Mouse (Mus musculus): ENCODE results near the gene Oaz2. TPM values are rescaled to one million over a fixed set of nuclear protein-coding genes. Genes with fewer than 3 reads are reported as not detected.

Oaz2 gene
- total and polyA plus RNA-seq, 2 experiments from 2014 or later = 293 to 350 TPM

DNA sequence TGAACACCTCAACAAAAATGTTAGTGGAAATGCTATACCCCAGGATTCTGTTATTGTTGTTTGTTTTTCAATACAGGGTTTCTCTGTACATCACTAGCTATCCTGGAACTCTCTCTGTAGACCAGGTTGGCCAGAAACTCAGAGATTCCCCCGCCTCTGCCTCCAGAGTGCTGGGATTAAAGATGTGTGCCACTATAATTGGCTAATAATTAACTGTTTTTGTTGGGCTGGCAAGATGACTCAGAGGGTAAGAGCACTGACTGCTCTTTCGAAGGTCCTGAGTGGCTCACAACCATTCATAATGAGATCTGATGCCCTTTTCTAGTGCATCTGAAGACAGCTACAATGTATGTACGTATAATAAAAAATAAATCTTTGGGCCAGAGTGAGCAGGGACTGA, 67.1 kb downstream of the Oaz2 start:
- ATAC-seq (ENCODE audit: insufficient read depth, low read depth) (no peak), DNase-seq (ENCODE audit: low spot score) (no peak)
- TF ChIP-seq CTCF (IDR thresholded peaks at IDR 0.05; ENCODE audit: low read depth) = no peak
- no peak for TF ChIP-seq EP300 (IDR thresholded peaks at IDR 0.05; ENCODE audit: low read depth)
- Histone ChIP-seq H3K4me3 (ENCODE audit: low read depth, low read length) (no peak overlapping the region), H3K4me2 (ENCODE audit: low read depth, low read length) (no peak overlapping the region), H3K9me3 (replicated peaks; ENCODE audit: control insufficient read depth, low read length) (no peaks in the 10 kb centered on the region), H3K27me3 (ENCODE audit: control insufficient read depth, insufficient read depth, low read length) (no peaks in the 10 kb centered on the region), H3K36me3 (replicated peaks; ENCODE audit: control insufficient read depth, insufficient read depth, low read length) (peaks cover 6% of the 10 kb centered on the region), H3K9ac (replicated peaks; ENCODE audit: low read depth, low read length) (no peak overlapping the region), H3K27ac (ENCODE audit: low read depth) (peak overlapping the region; percentile 62), H3K4me1 (ENCODE audit: control insufficient read depth, insufficient read depth) (peaks cover 10% of the 10 kb centered on the region)
- 80% methylated on average over 3 of the region's 3 CpGs for WGBS

Other genes starting within 250 kb of the Oaz2 start
- not detected in 2 replicates for gene Slc51b, start 245.0 kb upstream of the Oaz2 start, total RNA-seq (2014; rRNA removed; ENCODE audit: low replicate concordance)
- gene Slc51b, start 245.0 kb upstream of the Oaz2 start, polyA plus RNA-seq (2015; fragmentation: Nextera tagmentation; extraction: Ambion mirVana) = not detected in 2 replicates
- 11.5 and 15.9 TPM in 2 replicates for gene Mtfmt, start 232.2 kb upstream of the Oaz2 start, total RNA-seq (2014; rRNA removed; ENCODE audit: low replicate concordance)
- 9.1 TPM in 2 replicates for gene Mtfmt, start 232.2 kb upstream of the Oaz2 start, polyA plus RNA-seq (2015; fragmentation: Nextera tagmentation; extraction: Ambion mirVana)
- 43.2 and 52.4 TPM in 2 replicates for gene Spg21, start 207.1 kb upstream of the Oaz2 start, total RNA-seq (2014; rRNA removed; ENCODE audit: low replicate concordance)
- 41.3 and 44.7 TPM in 2 replicates for gene Spg21, start 207.1 kb upstream of the Oaz2 start, polyA plus RNA-seq (2015; fragmentation: Nextera tagmentation; extraction: Ambion mirVana)
- not detected in 2 replicates for gene Ankdd1a, start 147.8 kb upstream of the Oaz2 start, total RNA-seq (2014; rRNA removed; ENCODE audit: low replicate concordance)
- gene Ankdd1a, start 147.8 kb upstream of the Oaz2 start, polyA plus RNA-seq (2015; fragmentation: Nextera tagmentation; extraction: Ambion mirVana) = not detected in 2 replicates
- gene Plekho2, start 88.0 kb upstream of the Oaz2 start, total RNA-seq (2014; rRNA removed; ENCODE audit: low replicate concordance) = 12.8 and 21.0 TPM in 2 replicates
- gene Plekho2, start 88.0 kb upstream of the Oaz2 start, polyA plus RNA-seq (2015; fragmentation: Nextera tagmentation; extraction: Ambion mirVana) = 7.6 and 8.3 TPM in 2 replicates
- gene Pif1, start 80.8 kb upstream of the Oaz2 start, total RNA-seq (2014; rRNA removed; ENCODE audit: low replicate concordance) = 7.1 and 32.7 TPM in 2 replicates
- 2.5 and 2.6 TPM in 2 replicates for gene Pif1, start 80.8 kb upstream of the Oaz2 start, polyA plus RNA-seq (2015; fragmentation: Nextera tagmentation; extraction: Ambion mirVana)
- 94.5 and 121 TPM in 2 replicates for gene Rbpms2, start 38.4 kb upstream of the Oaz2 start, total RNA-seq (2014; rRNA removed; ENCODE audit: low replicate concordance)
- 108 and 117 TPM in 2 replicates for gene Rbpms2, start 38.4 kb upstream of the Oaz2 start, polyA plus RNA-seq (2015; fragmentation: Nextera tagmentation; extraction: Ambion mirVana)
- gene Zfp609, start 159.6 kb downstream of the Oaz2 start, total RNA-seq (2014; rRNA removed; ENCODE audit: low replicate concordance) = 7.6 and 8.7 TPM in 2 replicates
- 2.9 and 3.0 TPM in 2 replicates for gene Zfp609, start 159.6 kb downstream of the Oaz2 start, polyA plus RNA-seq (2015; fragmentation: Nextera tagmentation; extraction: Ambion mirVana)
- gene Pclaf, start 222.2 kb downstream of the Oaz2 start, total RNA-seq (2014; rRNA removed; ENCODE audit: low replicate concordance) = 19.2 and 27.3 TPM in 2 replicates
- gene Pclaf, start 222.2 kb downstream of the Oaz2 start, polyA plus RNA-seq (2015; fragmentation: Nextera tagmentation; extraction: Ambion mirVana) = 25.1 and 31.7 TPM in 2 replicates
- gene Trip4, start 240.8 kb downstream of the Oaz2 start, total RNA-seq (2014; rRNA removed; ENCODE audit: low replicate concordance) = 11.9 and 29.8 TPM in 2 replicates
- gene Trip4, start 240.8 kb downstream of the Oaz2 start, polyA plus RNA-seq (2015; fragmentation: Nextera tagmentation; extraction: Ambion mirVana) = 15.5 and 17.1 TPM in 2 replicates
- 9.9 and 17.1 TPM in 2 replicates for gene Csnk1g1, start 240.9 kb downstream of the Oaz2 start, total RNA-seq (2014; rRNA removed; ENCODE audit: low replicate concordance)
- 5.9 and 6.0 TPM in 2 replicates for gene Csnk1g1, start 240.9 kb downstream of the Oaz2 start, polyA plus RNA-seq (2015; fragmentation: Nextera tagmentation; extraction: Ambion mirVana)